Mouse (Mus musculus): Measurements from ENCODE around the gene Slu7. TPM values are rescaled to one million over a fixed set of nuclear protein-coding genes. Genes with fewer than 3 reads are reported as not detected.
A peak's percentile ranks its signal among the peaks of the same experiment; 100 is the strongest.

The Slu7 gene
- polyA plus RNA-seq, 1 experiment from 2014 or later = 68.5 TPM

- H3K36me3 ChIP-seq (replicated peaks; ENCODE audit: control insufficient read depth, insufficient read depth, low read depth, low read length) = no peaks in the 10 kb centered on the region
- H3K27me3 ChIP-seq (ENCODE audit: control insufficient read depth, insufficient read depth, low read length) = no peaks in the 10 kb centered on the region
- ATAC-seq (replicated peaks; ENCODE audit: insufficient number of reproducible peaks, low FRiP score, low TSS enrichment, low read depth) (no peak), DNase-seq (ENCODE audit: low spot score) (no peak)
- 35% methylated on average over 6 of the region's 6 CpGs for WGBS
- no peak overlapping the region for H3K4me2 ChIP-seq (ENCODE audit: low read depth, low read length)
- H3K27ac ChIP-seq (replicated peaks; ENCODE audit: low read depth, low read length) = no peak overlapping the region
- H3K4me3 ChIP-seq (ENCODE audit: low read depth, low read length) = no peak overlapping the region
- H3K9me3 ChIP-seq (replicated peaks; ENCODE audit: control insufficient read depth, low read length) = no peaks in the 10 kb centered on the region
- no peak overlapping the region for H3K9ac ChIP-seq (replicated peaks; ENCODE audit: low read length)
- no peaks in the 10 kb centered on the region; the same call in 1 of the 2 replicates for H3K4me1 ChIP-seq (ENCODE audit: control insufficient read depth, insufficient read depth, low read length)
These were observed 49.7 kb downstream of the Slu7 start for GRCm38 (mm10) chr11:43483122-43483792.

GRCm38 (mm10) chr11:43484057-43484456, 50.5 kb downstream of the Slu7 start:
- Histone ChIP-seq H3K27ac (replicated peaks; ENCODE audit: low read depth, low read length) (no peak overlapping the region), H3K9ac (replicated peaks; ENCODE audit: low read length) (no peak overlapping the region), H3K27me3 (ENCODE audit: control insufficient read depth, insufficient read depth, low read length) (no peaks in the 10 kb centered on the region), H3K4me1 (ENCODE audit: control insufficient read depth, insufficient read depth, low read length) (no peaks in the 10 kb centered on the region; the same call in 1 of the 2 replicates), H3K4me2 (ENCODE audit: low read depth, low read length) (no peak overlapping the region), H3K4me3 (ENCODE audit: low read depth, low read length) (no peak overlapping the region), H3K36me3 (replicated peaks; ENCODE audit: control insufficient read depth, insufficient read depth, low read depth, low read length) (no peaks in the 10 kb centered on the region), H3K9me3 (replicated peaks; ENCODE audit: control insufficient read depth, low read length) (no peaks in the 10 kb centered on the region)
- no peak for ATAC-seq (replicated peaks; ENCODE audit: insufficient number of reproducible peaks, low FRiP score, low TSS enrichment, low read depth)
- DNase-seq (ENCODE audit: low spot score) = no peak
- 79% methylated on average over 4 of the region's 4 CpGs for WGBS

DNA sequence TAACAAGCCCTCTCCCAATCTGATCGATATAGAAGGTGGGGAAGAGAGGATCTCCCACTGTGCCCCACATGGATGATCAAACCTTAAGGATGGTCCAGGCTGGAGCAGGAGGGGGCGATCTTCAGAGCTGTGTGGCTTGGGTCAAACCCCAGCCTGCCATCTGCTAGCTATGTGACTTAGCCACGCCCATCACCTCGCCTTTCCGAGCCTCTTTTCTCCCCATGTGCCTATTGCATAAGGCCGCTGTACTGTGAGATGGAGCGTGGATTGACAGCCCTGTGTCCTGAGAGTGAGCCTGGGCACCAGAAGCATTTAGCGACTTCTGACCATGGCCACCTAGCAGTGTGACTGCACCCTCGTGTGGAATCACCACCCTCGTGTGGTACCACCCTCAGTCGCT, 51.1 kb downstream of the Slu7 start:
- no peak overlapping the region for H3K27ac ChIP-seq (replicated peaks; ENCODE audit: low read depth, low read length)
- H3K27me3 ChIP-seq (ENCODE audit: control insufficient read depth, insufficient read depth, low read length) = no peaks in the 10 kb centered on the region
- H3K9ac ChIP-seq (replicated peaks; ENCODE audit: low read length) = no peak overlapping the region
- H3K9me3 ChIP-seq (replicated peaks; ENCODE audit: control insufficient read depth, low read length) = no peaks in the 10 kb centered on the region
- 43% methylated on average over 11 of the region's 11 CpGs for WGBS
- DNase-seq (ENCODE audit: low spot score) (no peak), ATAC-seq (replicated peaks; ENCODE audit: insufficient number of reproducible peaks, low FRiP score, low TSS enrichment, low read depth) (no peak)
- no peak overlapping the region for H3K4me2 ChIP-seq (ENCODE audit: low read depth, low read length)
- no peaks in the 10 kb centered on the region; the same call in 1 of the 2 replicates for H3K4me1 ChIP-seq (ENCODE audit: control insufficient read depth, insufficient read depth, low read length)
- H3K4me3 ChIP-seq (ENCODE audit: low read depth, low read length) = no peak overlapping the region
- H3K36me3 ChIP-seq (replicated peaks; ENCODE audit: control insufficient read depth, insufficient read depth, low read depth, low read length) = no peaks in the 10 kb centered on the region

GRCm38 (mm10) chr11:43485855-43486254, 52.3 kb downstream of the Slu7 start:
- no peaks in the 10 kb centered on the region for H3K27me3 ChIP-seq (ENCODE audit: control insufficient read depth, insufficient read depth, low read length)
- no peak overlapping the region for H3K27ac ChIP-seq (replicated peaks; ENCODE audit: low read depth, low read length)
- no peaks in the 10 kb centered on the region for H3K9me3 ChIP-seq (replicated peaks; ENCODE audit: control insufficient read depth, low read length)
- no peak overlapping the region for H3K4me2 ChIP-seq (ENCODE audit: low read depth, low read length)
- H3K4me1 ChIP-seq (ENCODE audit: control insufficient read depth, insufficient read depth, low read length) = no peaks in the 10 kb centered on the region; the same call in 1 of the 2 replicates
- no peak overlapping the region for H3K4me3 ChIP-seq (ENCODE audit: low read depth, low read length)
- DNase-seq (ENCODE audit: low spot score) (no peak), ATAC-seq (replicated peaks; ENCODE audit: insufficient number of reproducible peaks, low FRiP score, low TSS enrichment, low read depth) (no peak)
- no peak overlapping the region for H3K9ac ChIP-seq (replicated peaks; ENCODE audit: low read length)
- 90% methylated on average over 9 of the region's 9 CpGs for WGBS
- H3K36me3 ChIP-seq (replicated peaks; ENCODE audit: control insufficient read depth, insufficient read depth, low read depth, low read length) = no peaks in the 10 kb centered on the region

DNA sequence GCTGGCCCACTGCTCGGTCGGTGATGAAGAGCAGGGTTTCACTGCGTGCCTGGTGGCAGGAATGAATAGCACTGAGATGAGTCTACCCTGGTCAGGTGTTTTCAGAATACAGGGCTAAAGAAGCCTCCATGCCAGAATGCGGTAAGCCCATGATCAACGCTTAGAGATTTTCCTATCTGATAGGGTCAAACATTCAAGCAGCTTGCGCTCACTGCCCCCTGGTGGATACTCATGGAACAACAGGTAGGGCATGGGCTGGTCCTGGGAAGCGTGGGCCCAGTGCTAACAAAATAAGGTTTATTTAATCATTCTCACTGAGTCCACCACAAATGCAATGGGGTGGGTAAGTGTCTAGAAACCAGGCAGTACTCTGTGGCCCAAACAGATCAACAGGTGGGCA, 59.1 kb downstream of the Slu7 start:
- Histone ChIP-seq H3K4me3 (ENCODE audit: low read depth, low read length) (no peak overlapping the region), H3K27me3 (ENCODE audit: control insufficient read depth, insufficient read depth, low read length) (no peaks in the 10 kb centered on the region), H3K4me2 (ENCODE audit: low read depth, low read length) (no peak overlapping the region), H3K9ac (replicated peaks; ENCODE audit: low read length) (no peak overlapping the region), H3K36me3 (replicated peaks; ENCODE audit: control insufficient read depth, insufficient read depth, low read depth, low read length) (no peaks in the 10 kb centered on the region), H3K9me3 (replicated peaks; ENCODE audit: control insufficient read depth, low read length) (no peaks in the 10 kb centered on the region), H3K27ac (replicated peaks; ENCODE audit: low read depth, low read length) (no peak overlapping the region), H3K4me1 (ENCODE audit: control insufficient read depth, insufficient read depth, low read length) (no peaks in the 10 kb centered on the region)
- DNase-seq (ENCODE audit: low spot score) (peak; percentile 78), ATAC-seq (replicated peaks; ENCODE audit: insufficient number of reproducible peaks, low FRiP score, low TSS enrichment, low read depth) (no peak)
- 28% methylated on average over 7 of the region's 7 CpGs for WGBS

DNA sequence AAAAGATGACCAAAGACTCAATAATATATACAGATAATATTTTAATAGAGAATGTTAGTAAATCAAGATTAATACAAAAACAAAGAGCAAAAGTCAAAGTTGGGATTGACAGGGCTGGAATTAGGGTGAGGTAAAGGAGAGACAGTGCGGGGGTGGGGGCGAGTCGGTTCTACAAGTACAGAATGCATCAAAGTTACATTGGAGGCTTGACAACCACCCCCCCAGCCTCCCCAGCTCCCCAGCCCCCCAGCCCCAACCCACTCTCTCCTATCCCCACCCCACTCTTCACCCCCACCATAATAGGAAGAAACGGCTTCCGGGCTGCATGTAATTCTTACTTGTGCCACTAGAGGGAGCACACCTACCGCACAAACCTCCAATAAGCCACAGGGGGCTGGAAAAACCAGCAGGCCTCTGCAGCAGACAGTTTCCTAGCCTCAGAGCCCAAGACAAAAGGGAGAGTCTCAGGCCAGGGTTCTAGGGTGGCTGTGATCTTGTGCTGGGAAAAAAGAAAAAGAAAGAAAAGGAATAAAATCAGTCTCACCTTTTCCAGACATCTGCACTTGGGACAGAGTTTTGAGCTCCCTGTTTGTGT, 60.4 kb downstream of the Slu7 start:
- Histone ChIP-seq H3K4me1 (ENCODE audit: control insufficient read depth, insufficient read depth, low read length) (no peaks in the 10 kb centered on the region), H3K27ac (replicated peaks; ENCODE audit: low read depth, low read length) (no peak overlapping the region), H3K9ac (replicated peaks; ENCODE audit: low read length) (no peak overlapping the region), H3K9me3 (replicated peaks; ENCODE audit: control insufficient read depth, low read length) (no peaks in the 10 kb centered on the region), H3K4me3 (ENCODE audit: low read depth, low read length) (no peak overlapping the region), H3K36me3 (replicated peaks; ENCODE audit: control insufficient read depth, insufficient read depth, low read depth, low read length) (no peaks in the 10 kb centered on the region), H3K4me2 (ENCODE audit: low read depth, low read length) (no peak overlapping the region), H3K27me3 (ENCODE audit: control insufficient read depth, insufficient read depth, low read length) (no peaks in the 10 kb centered on the region)
- ATAC-seq (replicated peaks; ENCODE audit: insufficient number of reproducible peaks, low FRiP score, low TSS enrichment, low read depth) (peak; percentile 76; the same call in 1 of the 2 replicates), DNase-seq (ENCODE audit: low spot score) (peak; percentile 88)
- WGBS = 20% methylated on average over 6 of the region's 6 CpGs

- no peak overlapping the region for H3K9ac ChIP-seq (replicated peaks; ENCODE audit: low read length)
- no peaks in the 10 kb centered on the region for H3K27me3 ChIP-seq (ENCODE audit: control insufficient read depth, insufficient read depth, low read length)
- H3K9me3 ChIP-seq (replicated peaks; ENCODE audit: control insufficient read depth, low read length) = no peaks in the 10 kb centered on the region
- no peaks in the 10 kb centered on the region for H3K36me3 ChIP-seq (replicated peaks; ENCODE audit: control insufficient read depth, insufficient read depth, low read depth, low read length)
- ATAC-seq (replicated peaks; ENCODE audit: insufficient number of reproducible peaks, low FRiP score, low TSS enrichment, low read depth) (no peak), DNase-seq (ENCODE audit: low spot score) (peak; percentile 31)
- H3K4me2 ChIP-seq (ENCODE audit: low read depth, low read length) = no peak overlapping the region
- H3K4me3 ChIP-seq (ENCODE audit: low read depth, low read length) = no peak overlapping the region
- WGBS = 51% methylated on average over 8 of the region's 8 CpGs
- H3K27ac ChIP-seq (replicated peaks; ENCODE audit: low read depth, low read length) = no peak overlapping the region
- H3K4me1 ChIP-seq (ENCODE audit: control insufficient read depth, insufficient read depth, low read length) = no peaks in the 10 kb centered on the region
These were observed 61.5 kb downstream of the Slu7 start for GRCm38 (mm10) chr11:43495037-43495436.

DNA sequence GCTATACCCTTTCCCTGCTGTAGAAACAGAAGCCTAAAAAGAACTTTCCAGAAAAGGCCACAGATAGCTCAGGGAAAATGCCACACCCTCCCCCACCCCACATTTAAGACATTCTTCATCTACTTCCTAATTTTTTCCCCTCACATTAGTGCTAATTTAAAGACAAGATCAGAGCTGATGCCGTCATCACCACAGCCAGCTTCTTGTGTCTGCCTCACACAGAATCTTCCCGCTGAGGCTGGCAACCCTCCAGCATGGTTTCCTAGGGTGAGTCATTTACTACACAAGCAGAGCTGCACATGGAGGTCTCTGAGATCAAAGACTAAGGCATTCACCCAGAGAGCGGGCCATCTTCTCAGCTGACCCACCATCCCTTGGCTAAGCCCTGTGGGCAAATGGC, 62.0 kb downstream of the Slu7 start:
- Histone ChIP-seq H3K36me3 (replicated peaks; ENCODE audit: control insufficient read depth, insufficient read depth, low read depth, low read length) (no peaks in the 10 kb centered on the region), H3K4me2 (ENCODE audit: low read depth, low read length) (no peak overlapping the region), H3K4me1 (ENCODE audit: control insufficient read depth, insufficient read depth, low read length) (no peaks in the 10 kb centered on the region), H3K27me3 (ENCODE audit: control insufficient read depth, insufficient read depth, low read length) (no peaks in the 10 kb centered on the region), H3K9ac (replicated peaks; ENCODE audit: low read length) (no peak overlapping the region), H3K9me3 (replicated peaks; ENCODE audit: control insufficient read depth, low read length) (no peaks in the 10 kb centered on the region), H3K27ac (replicated peaks; ENCODE audit: low read depth, low read length) (no peak overlapping the region), H3K4me3 (ENCODE audit: low read depth, low read length) (no peak overlapping the region)
- no peak for ATAC-seq (replicated peaks; ENCODE audit: insufficient number of reproducible peaks, low FRiP score, low TSS enrichment, low read depth)
- WGBS = 80% methylated on average over 3 of the region's 3 CpGs
- DNase-seq (ENCODE audit: low spot score) = no peak
